Mouse (Mus musculus) ES-E14 (cell line): ENCODE data around the gene Grin3a. TPM values are rescaled to one million over a fixed set of nuclear protein-coding genes. Genes with fewer than 3 reads are reported as not detected.
"Not testable (repeated sequence)": the region's sequence is repeated elsewhere in the genome, so short reads cannot be mapped to it uniquely, and the experiment has no call there.

ENCODE experiments used
- DNase-seq: peaks from one replicate; pipeline ENCODE4 v3.0.0-alpha.2; 2013; ENCODE audit warnings: low read depth, low spot score
- H3K27ac ChIP-seq: 2 replicates; pipeline ENCODE4 v1.5.1; 2012; ENCODE audit warnings: low read depth, mild to moderate bottlenecking, low read length, moderate library complexity, mixed read lengths; ENCODE audit not compliant: poor library complexity, insufficient read depth, severe bottlenecking
- H3K36me3 ChIP-seq: 2 replicates; pipeline ENCODE4 v1.6.1; 2012; ENCODE audit warnings: mild to moderate bottlenecking, low read length, moderate library complexity, mixed read lengths; ENCODE audit not compliant: control insufficient read depth, poor library complexity, insufficient read depth, severe bottlenecking
- H3K4me1 ChIP-seq, 2 experiments: fragments of 150-350 bp in 1 of 2; sonication (generic) in 1 of 2; 2 replicates each; pipeline ENCODE4 v1.6.1; 2012; ENCODE audit warnings: low read length in 2 of 2, mild to moderate bottlenecking in 1 of 2, mixed read lengths in 1 of 2; ENCODE audit not compliant: control insufficient read depth in 2 of 2, insufficient read depth in 2 of 2, poor library complexity in 1 of 2
- H3K4me3 ChIP-seq, 2 experiments: fragments of 150-350 bp in 1 of 2; sonication (generic) in 1 of 2; 2 replicates each; pipeline ENCODE4 v1.5.1; 2012; ENCODE audit warnings: low read length in 2 of 2, low read depth in 1 of 2, mild to moderate bottlenecking in 1 of 2, mixed read lengths in 1 of 2; ENCODE audit not compliant: insufficient read depth in 1 of 2, poor library complexity in 1 of 2, severe bottlenecking in 1 of 2
- H3K9ac ChIP-seq: 2 replicates; pipeline ENCODE4 v1.6.1; 2012; ENCODE audit warnings: low read depth, mild to moderate bottlenecking, low read length, mixed read lengths; ENCODE audit not compliant: poor library complexity, insufficient read depth, severe bottlenecking
- H3K9me3 ChIP-seq: fragments of 150-350 bp; sonication (generic); 2 replicates; pipeline ENCODE4 v1.6.1; 2012; ENCODE audit warnings: low read depth, mild to moderate bottlenecking, low read length; ENCODE audit not compliant: control insufficient read depth, insufficient read depth
- CHD2 ChIP-seq: IDR thresholded peaks from 2 replicates; pipeline ENCODE4 v1.6.1; 2014; ENCODE audit warnings: mild to moderate bottlenecking, low read depth, low read length, inconsistent platforms
- HCFC1 ChIP-seq: IDR thresholded peaks from 2 replicates; pipeline ENCODE4 v1.6.1; 2012; ENCODE audit warnings: low read length, inconsistent platforms, borderline replicate concordance; ENCODE audit not compliant: insufficient read depth
- MAFK ChIP-seq: IDR thresholded peaks from 2 replicates; pipeline ENCODE4 v1.6.1; 2014; ENCODE audit warnings: mild to moderate bottlenecking, low read depth, low read length, inconsistent platforms; ENCODE audit not compliant: insufficient read depth
- ZC3H11A ChIP-seq: IDR thresholded peaks from 2 replicates; pipeline ENCODE4 v1.6.1; 2012; ENCODE audit warnings: low read depth, mild to moderate bottlenecking, inconsistent platforms, low read length, borderline replicate concordance
- ZNF384 ChIP-seq: IDR thresholded peaks from 2 replicates; pipeline ENCODE4 v1.6.1; 2012; ENCODE audit warnings: low read depth, low read length, inconsistent platforms
- in situ Hi-C, 2 experiments: fragments of 600-800 bp; cut with MboI; formaldehyde crosslinking; loops; one replicate each; pipeline ENCODE4 v1.15.1; 2025; ENCODE audit warnings: low sequenced_read_pairs in 2 of 2, inconsistent platforms in 1 of 2; ENCODE audit not compliant: unreplicated experiment in 2 of 2
- total RNA-seq: library from RNA; depleted of rRNA; stranded (reverse); fragments of 300-350 nt; gene quantifications from 2 replicates; pipeline ENCODE4 v1.2.3, GENCODE M21; 2012; rRNA removed

Grin3a gene
- total RNA-seq, 1 experiment, result 0.18 TPM

- H3K9ac ChIP-seq, result no peak overlapping the region
- H3K36me3 ChIP-seq, result no peaks in the 10 kb centered on the region
- no peak for DNase-seq
- in situ Hi-C loops, result loop anchor here in 1 of 2 experiments (10.0 kb wide), 1 partner anchor 59 kb away; no protein-coding TSS in a partner anchor
- no peaks in the 10 kb centered on the region for H3K4me1 ChIP-seq
- no peak overlapping the region for H3K27ac ChIP-seq
- TF ChIP-seq MAFK (no peak), HCFC1 (no peak), CHD2 (no peak), ZC3H11A (no peak), ZNF384 (no peak)
- H3K4me3 ChIP-seq, result no peak overlapping the region
- no peaks in the 10 kb centered on the region for H3K9me3 ChIP-seq
Measured at GRCm38 (mm10) chr4:49623916-49624315, 221.6 kb downstream of the Grin3a start.

DNA sequence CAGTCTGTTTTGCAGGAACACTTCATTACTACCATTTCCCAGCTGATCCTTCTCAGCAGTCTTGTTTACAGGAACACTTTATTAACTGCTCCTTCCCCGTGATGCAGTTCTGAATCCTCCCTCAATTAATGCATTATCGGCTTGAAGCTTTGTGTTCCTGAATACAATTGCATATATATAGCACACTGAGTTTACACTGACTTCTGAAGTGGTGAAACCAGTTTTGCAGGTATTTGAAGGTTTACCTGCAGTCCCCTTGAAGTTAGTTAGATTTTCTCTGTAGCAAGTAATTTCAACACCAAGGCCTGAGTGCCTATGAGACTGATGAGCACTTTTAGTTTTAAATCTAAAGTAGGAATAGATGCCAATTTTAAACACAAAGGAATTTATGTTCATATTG lies 223.3 kb downstream of the Grin3a start:
- no peak for DNase-seq
- Histone ChIP-seq H3K9me3 (no peaks in the 10 kb centered on the region), H3K4me1 (no peaks in the 10 kb centered on the region), H3K9ac (no peak overlapping the region), H3K36me3 (no peaks in the 10 kb centered on the region), H3K4me3 (no peak overlapping the region), H3K27ac (no peak overlapping the region)
- no peak for TF ChIP-seq MAFK
- TF ChIP-seq ZC3H11A, result no peak
- TF ChIP-seq CHD2, result no peak
- TF ChIP-seq ZNF384, result no peak
- no peak for TF ChIP-seq HCFC1
- in situ Hi-C loops, result loop anchor here in 1 of 2 experiments (10.0 kb wide), 1 partner anchor 57 kb away; no protein-coding TSS in a partner anchor

GRCm38 (mm10) chr4:49619861-49620260 lies 225.7 kb downstream of the Grin3a start:
- H3K36me3 ChIP-seq, H3K4me1 ChIP-seq, H3K9me3 ChIP-seq, H3K9ac ChIP-seq, DNase-seq, H3K4me3 ChIP-seq, H3K27ac ChIP-seq: not testable (repeated sequence)
- in situ Hi-C loops, result loop anchor here in 1 of 2 experiments (10.0 kb wide), 1 partner anchor 55 kb away; no protein-coding TSS in a partner anchor

- Histone ChIP-seq H3K36me3 (no peaks in the 10 kb centered on the region), H3K9me3 (no peaks in the 10 kb centered on the region), H3K9ac (no peak overlapping the region), H3K4me1 (no peaks in the 10 kb centered on the region), H3K4me3 (no peak overlapping the region), H3K27ac (no peak overlapping the region)
- DNase-seq, result no peak
- TF ChIP-seq CHD2 (no peak), HCFC1 (no peak), ZNF384 (no peak), ZC3H11A (no peak), MAFK (no peak)
- in situ Hi-C loops, result no loop called here
Measured at GRCm38 (mm10) chr4:49616924-49617323, 228.6 kb downstream of the Grin3a start.

Other genes starting within 250 kb of the Grin3a start
- 2.3 and 2.7 TPM in 2 replicates for gene Tmem246, start 247.9 kb downstream of the Grin3a start, total RNA-seq
- 41.0 and 43.6 TPM in 2 replicates for gene Rnf20, start 213.7 kb downstream of the Grin3a start, total RNA-seq
- not detected in 2 replicates for gene Ppp3r2, start 163.7 kb downstream of the Grin3a start, total RNA-seq